In the genomic region with DNA sequence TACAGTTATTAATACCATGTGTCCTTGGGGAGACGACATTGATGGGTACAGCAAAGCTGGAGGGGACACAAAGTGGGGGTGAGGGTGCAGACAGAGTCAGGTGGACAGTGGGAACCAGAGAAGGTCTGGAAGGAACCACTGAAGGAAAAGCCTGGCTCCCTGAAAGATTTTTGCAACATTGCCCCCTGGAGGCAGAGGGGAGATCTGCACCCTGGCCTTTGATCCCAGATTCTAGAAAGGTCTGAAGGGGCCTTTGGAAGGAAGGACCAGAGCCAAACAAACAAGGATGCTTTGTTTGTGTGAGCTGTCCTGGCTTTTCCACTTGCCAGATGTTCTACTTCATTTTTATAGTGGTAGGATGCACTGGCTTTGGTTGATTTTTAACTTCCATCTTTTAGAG, we compare ENCODE assay signal across 1 mouse cellular context.
TF ChIP-seq lines count a peak whose summit lies in the region.

No protein-coding gene starts in this region.

TF ChIP-seq in CH12.LX, 34 proteins besides CTCF, POLR2A, EP300 and RAD21:
- TF ChIP-seq RCOR1 (conservative IDR thresholded peaks at IDR 0.05; ENCODE audit: low read depth, low read length) (no peak), SIN3A (IDR thresholded peaks at IDR 0.05; ENCODE audit: low read length) (no peak), ZC3H11A (IDR thresholded peaks at IDR 0.05; ENCODE audit: low read depth, low read length) (peak; percentile 25), SMC3 (IDR thresholded peaks at IDR 0.05; ENCODE audit: low read depth, low read length) (peak; percentile 88)
TF ChIP-seq in CH12.LX: peak in this region for 2.
